Mouse (Mus musculus) myocyte (in vitro differentiated cells): ENCODE measurements around the gene Defb25.
A peak's percentile ranks its signal among the peaks of the same experiment; 100 is the strongest.

ENCODE experiments used
- MAX ChIP-seq: IDR thresholded peaks from one replicate; pipeline ENCODE4 v1.6.1; 2011; ENCODE audit warnings: low read depth, mild to moderate bottlenecking, control low read depth
- POLR2A ChIP-seq: IDR thresholded peaks from one replicate; pipeline ENCODE4 v1.6.1; 2011; ENCODE audit warnings: low read depth, mild to moderate bottlenecking, control low read depth, moderate library complexity; ENCODE audit not compliant: insufficient read length
- POLR2AphosphoS2 ChIP-seq: IDR thresholded peaks from one replicate; pipeline ENCODE4 v1.6.1; 2011; ENCODE audit warnings: low read depth, control low read depth; ENCODE audit not compliant: insufficient read length
- REST ChIP-seq: IDR thresholded peaks from one replicate; pipeline ENCODE4 v1.6.1; 2011; ENCODE audit warnings: mild to moderate bottlenecking, control low read depth, moderate library complexity; ENCODE audit not compliant: insufficient read depth, insufficient read length
- USF1 ChIP-seq: IDR thresholded peaks from one replicate; pipeline ENCODE4 v1.6.1; 2011; ENCODE audit warnings: low read depth, mild to moderate bottlenecking, control low read depth, moderate library complexity

- no peak for TF ChIP-seq MAX
- TF ChIP-seq POLR2AphosphoS2, result no peak
- peak; percentile 38 for TF ChIP-seq POLR2A
- TF ChIP-seq USF1, result no peak
- no peak for TF ChIP-seq REST
These were observed 13.6 kb upstream of the Defb25 start for GRCm38 (mm10) chr2:152636246-152637005.
